In the genomic region with DNA sequence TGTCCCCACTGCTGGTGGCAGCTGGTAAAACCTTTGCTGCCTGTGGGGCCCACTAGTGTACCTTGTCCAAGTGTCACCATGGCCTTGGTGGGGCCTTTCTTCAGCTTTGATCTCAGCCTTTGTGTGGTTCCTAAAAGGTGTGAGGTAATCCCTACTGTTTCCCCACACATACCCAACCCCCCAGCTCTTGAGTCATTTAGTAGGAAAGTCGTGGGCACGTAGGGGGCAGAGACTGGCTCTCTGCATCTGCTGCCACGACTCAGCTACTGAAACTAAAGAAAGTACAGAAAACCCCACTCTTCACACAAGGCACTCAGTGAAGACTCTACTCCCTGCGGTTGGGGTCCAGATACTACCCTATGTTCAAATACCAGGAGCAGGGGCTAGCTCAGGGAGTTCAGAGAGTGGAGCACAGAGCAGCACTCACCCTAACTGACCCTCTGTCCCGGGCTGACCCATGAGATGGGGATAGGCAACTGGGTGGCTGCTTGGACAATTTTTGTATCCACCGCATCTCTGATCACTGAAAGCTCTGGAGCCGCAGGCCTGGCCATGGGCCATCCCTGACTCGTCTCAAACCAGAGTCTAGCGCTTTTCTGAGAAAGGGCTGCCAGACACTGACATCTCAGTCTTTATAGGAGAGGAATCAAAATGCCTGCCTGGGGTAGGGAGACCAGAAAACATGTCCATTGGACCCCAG, we compare ENCODE assay signal across 19 mouse cellular contexts. TPM values are rescaled to one million over a fixed set of nuclear protein-coding genes. Genes with fewer than 3 reads are reported as not detected.
DNase-seq lines count a peak whose midpoint lies in the region; ATAC-seq lines count a peak whose summit lies in the region.
"Had no signal": no experiment of that assay in that cellular context is flagged by ENCODE, and none has a peak within 500 bp of the region (broad histone marks: within the 10 kb centered on the region; RNA-seq: fewer than 3 reads in every experiment).

No protein-coding gene starts in this region.

- peaks cover 16% of the 10 kb centered on the region for H3K36me3 ChIP-seq in forebrain, embryonic 10.5 days (replicated peaks)
- peaks cover 5% of the 10 kb centered on the region; the same call in 1 of the 2 replicates for H3K36me3 ChIP-seq in forebrain, embryonic 16.5 days (ENCODE audit: control insufficient read depth, insufficient read depth)
- peaks cover 39% of the 10 kb centered on the region for H3K36me3 ChIP-seq in liver, embryonic 12.5 days
- H3K36me3 ChIP-seq in liver, embryonic 11.5 days (ENCODE audit: control insufficient read depth, insufficient read depth, low read length): peaks cover 5% of the 10 kb centered on the region
- H3K36me3 ChIP-seq in heart, embryonic 13.5 days: peaks cover 26% of the 10 kb centered on the region
- H3K36me3 ChIP-seq in megakaryocyte, embryonic 14.5 days (replicated peaks; ENCODE audit: low read length): peaks cover 60% of the 10 kb centered on the region

- peaks cover 2% of the 10 kb centered on the region; the same call in 1 of the 2 replicates for H3K27me3 ChIP-seq in forebrain, embryonic 10.5 days (ENCODE audit: poor library complexity, severe bottlenecking)
- no peaks in the 10 kb centered on the region for H3K27me3 ChIP-seq in forebrain, embryonic 16.5 days (replicated peaks; ENCODE audit: control insufficient read depth, insufficient read depth, low read length)
- H3K27me3 ChIP-seq in liver, embryonic 12.5 days (replicated peaks): 0 out of 2 replicates have a peak, but pooled peaks cover 4% of the 10 kb centered on the region
- H3K27me3 ChIP-seq in liver, embryonic 11.5 days (replicated peaks; ENCODE audit: control insufficient read depth, insufficient read depth, low read length): no peaks in the 10 kb centered on the region
- H3K27me3 ChIP-seq in heart, embryonic 13.5 days (replicated peaks): no peaks in the 10 kb centered on the region
- H3K27me3 ChIP-seq in megakaryocyte, embryonic 14.5 days (replicated peaks): no peaks in the 10 kb centered on the region
- H3K27me3 ChIP-seq: embryonic facial prominence, embryonic 15.5 days; forebrain, embryonic 13.5 days; limb, embryonic 15.5 days had no signal

- H3K27ac ChIP-seq in forebrain, embryonic 10.5 days: 0 out of 2 replicates have a peak overlapping the region, but pooled peaks have one; percentile 36
- H3K27ac ChIP-seq in forebrain, embryonic 16.5 days (ENCODE audit: low read length): no peak overlapping the region
- H3K27ac ChIP-seq in liver, embryonic 12.5 days: peak overlapping the region; percentile 55
- no peak overlapping the region for H3K27ac ChIP-seq in liver, embryonic 11.5 days (ENCODE audit: low read depth, low read length)
- H3K27ac ChIP-seq in heart, embryonic 13.5 days (replicated peaks): peak overlapping the region; percentile 46; the same call in 1 of the 2 replicates
- H3K27ac ChIP-seq: embryonic facial prominence, embryonic 15.5 days; forebrain, embryonic 13.5 days; limb, embryonic 15.5 days had no signal

- H3K4me3 ChIP-seq in forebrain, embryonic 10.5 days: no peak overlapping the region
- H3K4me3 ChIP-seq in forebrain, embryonic 16.5 days (replicated peaks; ENCODE audit: low read length): no peak overlapping the region
- H3K4me3 ChIP-seq in liver, embryonic 12.5 days: no peak overlapping the region
- no peak overlapping the region for H3K4me3 ChIP-seq in liver, embryonic 11.5 days (ENCODE audit: low read depth, low read length)
- H3K4me3 ChIP-seq in heart, embryonic 13.5 days: no peak overlapping the region
- peak overlapping the region; percentile 50 for H3K4me3 ChIP-seq in megakaryocyte, embryonic 14.5 days (replicated peaks)
- H3K4me3 ChIP-seq: embryonic facial prominence, embryonic 15.5 days; forebrain, embryonic 13.5 days; limb, embryonic 15.5 days; myocyte had no signal

- WGBS in forebrain, embryonic 10.5 days: 84% methylated on average over 9 of the region's 9 CpGs
- WGBS in forebrain, embryonic 16.5 days: 74% methylated on average over 9 of the region's 9 CpGs
- 74% methylated on average over 9 of the region's 9 CpGs for WGBS in liver, embryonic 12.5 days (ENCODE audit: insufficient replicate concordance)
- WGBS in liver, embryonic 11.5 days: 75% methylated on average over 9 of the region's 9 CpGs
- WGBS in heart, embryonic 13.5 days: 62% methylated on average over 9 of the region's 9 CpGs

- no peak for DNase-seq in forebrain, embryonic 10.5 days (ENCODE audit: extremely low spot score, low spot score)
- DNase-seq in liver, embryonic 11.5 days (ENCODE audit: low spot score): no peak
- no peak for DNase-seq in adrenal gland, postnatal 14 days
- no peak for DNase-seq in spleen, adult 18-20 months
- DNase-seq: cerebellum, adult 11-12 months; gastrocnemius, postnatal 10 days; kidney, postnatal 14 days; layer of hippocampus, adult 9-11 months had no signal

- H3K4me1 ChIP-seq in forebrain, embryonic 10.5 days: peaks cover 19% of the 10 kb centered on the region
- H3K4me1 ChIP-seq in forebrain, embryonic 16.5 days (replicated peaks; ENCODE audit: control insufficient read depth, insufficient read depth, low read length): 0 out of 2 replicates have a peak, but pooled peaks cover 4% of the 10 kb centered on the region
- H3K4me1 ChIP-seq in liver, embryonic 12.5 days: peaks cover 100% of the 10 kb centered on the region
- peaks cover 54% of the 10 kb centered on the region for H3K4me1 ChIP-seq in liver, embryonic 11.5 days (replicated peaks; ENCODE audit: control insufficient read depth, insufficient read depth, low read length)
- peaks cover 72% of the 10 kb centered on the region for H3K4me1 ChIP-seq in heart, embryonic 13.5 days
- H3K4me1 ChIP-seq in megakaryocyte, embryonic 14.5 days: peaks cover 98% of the 10 kb centered on the region

- no peak overlapping the region for H3K9ac ChIP-seq in forebrain, embryonic 16.5 days (replicated peaks; ENCODE audit: low read depth, low read length)
- H3K9ac ChIP-seq in liver, embryonic 12.5 days: no peak overlapping the region
- H3K9ac ChIP-seq in liver, embryonic 11.5 days (ENCODE audit: low read depth, low read length): no peak overlapping the region
- H3K9ac ChIP-seq in heart, embryonic 13.5 days: 0 out of 2 replicates have a peak overlapping the region, but pooled peaks have one; percentile 25
- H3K9ac ChIP-seq: embryonic facial prominence, embryonic 15.5 days; forebrain, embryonic 13.5 days; limb, embryonic 15.5 days had no signal

- no peak for ATAC-seq in forebrain, embryonic 16.5 days
- no peak for ATAC-seq in liver, embryonic 12.5 days
- no peak for ATAC-seq in liver, embryonic 11.5 days (replicated peaks; ENCODE audit: low FRiP score)
- no peak for ATAC-seq in heart, embryonic 13.5 days (ENCODE audit: extremely low read depth, insufficient number of reproducible peaks, low FRiP score, low TSS enrichment)
- ATAC-seq: forebrain, embryonic 13.5 days; intestine, embryonic 16.5 days had no signal

- H3K4me2 ChIP-seq in forebrain, embryonic 16.5 days (ENCODE audit: low read length): no peak overlapping the region
- H3K4me2 ChIP-seq in liver, embryonic 12.5 days: no peak overlapping the region
- no peak overlapping the region for H3K4me2 ChIP-seq in liver, embryonic 11.5 days
- no peak overlapping the region for H3K4me2 ChIP-seq in heart, embryonic 13.5 days
- H3K4me2 ChIP-seq: embryonic facial prominence, embryonic 15.5 days; forebrain, embryonic 13.5 days; limb, embryonic 15.5 days; midbrain, embryonic 11.5 days had no signal

- H3K9me3 ChIP-seq in forebrain, embryonic 10.5 days: no peaks in the 10 kb centered on the region
- H3K9me3 ChIP-seq in forebrain, embryonic 16.5 days (ENCODE audit: control insufficient read depth, low read length): no peaks in the 10 kb centered on the region
- no peaks in the 10 kb centered on the region for H3K9me3 ChIP-seq in liver, embryonic 12.5 days (replicated peaks)
- no peaks in the 10 kb centered on the region for H3K9me3 ChIP-seq in liver, embryonic 11.5 days (ENCODE audit: control insufficient read depth, low read length)
- H3K9me3 ChIP-seq in heart, embryonic 13.5 days: no peaks in the 10 kb centered on the region
- H3K9me3 ChIP-seq in megakaryocyte, embryonic 14.5 days: no peaks in the 10 kb centered on the region
- H3K9me3 ChIP-seq: embryonic facial prominence, embryonic 15.5 days; forebrain, embryonic 13.5 days; G1E; limb, embryonic 15.5 days had no signal

RNA-seq across cellular contexts. Expression of a gene that starts 7.4 kb away (rescaled TPM):
- 7.2 and 7.6 TPM in 2 replicates for polyA plus RNA-seq in forebrain, embryonic 10.5 days (2016; fragmentation: Nextera tagmentation; extraction: Ambion mirVana)
- 9.2 and 11.1 TPM in 2 replicates for polyA plus RNA-seq in forebrain, embryonic 16.5 days (2015; fragmentation: Nextera tagmentation; extraction: Ambion mirVana)
- polyA plus RNA-seq in liver, embryonic 12.5 days (2016; fragmentation: Nextera tagmentation; extraction: Ambion mirVana): 16.2 and 18.1 TPM in 2 replicates
- 6.1 and 9.9 TPM in 2 replicates for polyA plus RNA-seq in liver, embryonic 11.5 days (2014; fragmentation: Nextera tagmentation; extraction: Ambion mirVana)
- 17.2 and 18.7 TPM in 2 replicates for polyA plus RNA-seq in heart, embryonic 13.5 days (2015; fragmentation: Nextera tagmentation; extraction: Ambion mirVana)
- 47.7 and 114 TPM in 2 replicates for polyA plus RNA-seq in megakaryocyte, embryonic 14.5 days (2012; ENCODE audit: insufficient read depth, low replicate concordance)
- 20.5 and 63.5 TPM in 2 replicates for total RNA-seq in adrenal gland, postnatal 14 days (2021)

RNA-seq across cellular contexts. Expression of a gene that starts 13.6 kb away (rescaled TPM):
- 5.9 and 6.6 TPM in 2 replicates for polyA plus RNA-seq in forebrain, embryonic 10.5 days (2016; fragmentation: Nextera tagmentation; extraction: Ambion mirVana)
- 1.4 and 1.7 TPM in 2 replicates for polyA plus RNA-seq in forebrain, embryonic 16.5 days (2015; fragmentation: Nextera tagmentation; extraction: Ambion mirVana)
- polyA plus RNA-seq in liver, embryonic 12.5 days (2016; fragmentation: Nextera tagmentation; extraction: Ambion mirVana): 12.5 and 13.2 TPM in 2 replicates
- 17.1 and 19.2 TPM in 2 replicates for polyA plus RNA-seq in liver, embryonic 11.5 days (2014; fragmentation: Nextera tagmentation; extraction: Ambion mirVana)
- 5.1 and 7.0 TPM in 2 replicates for polyA plus RNA-seq in heart, embryonic 13.5 days (2015; fragmentation: Nextera tagmentation; extraction: Ambion mirVana)
- 35.6 and 49.9 TPM in 2 replicates for polyA plus RNA-seq in megakaryocyte, embryonic 14.5 days (2012; ENCODE audit: insufficient read depth, low replicate concordance)
- total RNA-seq in adrenal gland, postnatal 14 days (2021): 34.9 and 42.8 TPM in 2 replicates

RNA-seq across cellular contexts. Expression of a gene that starts 34.9 kb away (rescaled TPM):
- polyA plus RNA-seq in forebrain, embryonic 10.5 days (2016; fragmentation: Nextera tagmentation; extraction: Ambion mirVana): 13.5 and 13.7 TPM in 2 replicates
- 15.6 and 18.8 TPM in 2 replicates for polyA plus RNA-seq in forebrain, embryonic 16.5 days (2015; fragmentation: Nextera tagmentation; extraction: Ambion mirVana)
- 4.9 and 5.0 TPM in 2 replicates for polyA plus RNA-seq in liver, embryonic 12.5 days (2016; fragmentation: Nextera tagmentation; extraction: Ambion mirVana)
- polyA plus RNA-seq in liver, embryonic 11.5 days (2014; fragmentation: Nextera tagmentation; extraction: Ambion mirVana): 8.2 and 8.7 TPM in 2 replicates
- 11.4 and 12.0 TPM in 2 replicates for polyA plus RNA-seq in heart, embryonic 13.5 days (2015; fragmentation: Nextera tagmentation; extraction: Ambion mirVana)
- polyA plus RNA-seq in megakaryocyte, embryonic 14.5 days (2012; ENCODE audit: insufficient read depth, low replicate concordance): 8.1 TPM in 1 of 2 replicates, not detected in the other
- total RNA-seq in adrenal gland, postnatal 14 days (2021): 23.1 and 23.9 TPM in 2 replicates

RNA-seq across cellular contexts. Expression of a gene that starts 37.1 kb away (rescaled TPM):
- polyA plus RNA-seq in forebrain, embryonic 10.5 days (2016; fragmentation: Nextera tagmentation; extraction: Ambion mirVana): 1.0 and 1.6 TPM in 2 replicates
- 3.3 and 5.4 TPM in 2 replicates for polyA plus RNA-seq in forebrain, embryonic 16.5 days (2015; fragmentation: Nextera tagmentation; extraction: Ambion mirVana)
- polyA plus RNA-seq in liver, embryonic 12.5 days (2016; fragmentation: Nextera tagmentation; extraction: Ambion mirVana): 0.06 and 0.10 TPM in 2 replicates
- polyA plus RNA-seq in liver, embryonic 11.5 days (2014; fragmentation: Nextera tagmentation; extraction: Ambion mirVana): 0.05 and 0.10 TPM in 2 replicates
- 0.79 and 1.1 TPM in 2 replicates for polyA plus RNA-seq in heart, embryonic 13.5 days (2015; fragmentation: Nextera tagmentation; extraction: Ambion mirVana)
- polyA plus RNA-seq in megakaryocyte, embryonic 14.5 days (2012; ENCODE audit: insufficient read depth, low replicate concordance): not detected in 2 replicates
- total RNA-seq in adrenal gland, postnatal 14 days (2021): 2.3 and 2.8 TPM in 2 replicates

Comparison
In these comparisons a context has a peak if more than half of its experiments do, and no peak if none do; other contexts are left out.
1. H3K27ac ChIP-seq: peak in forebrain, embryonic 10.5 days (single experiment), liver, embryonic 12.5 days (single experiment) and heart, embryonic 13.5 days (single experiment); none in forebrain, embryonic 16.5 days (single experiment) and liver, embryonic 11.5 days (single experiment).